Mouse (Mus musculus) hindbrain, embryonic 13.5 days (tissue): Measurements from ENCODE around the gene Gm28036. TPM values are rescaled to one million over a fixed set of nuclear protein-coding genes. Genes with fewer than 3 reads are reported as not detected.
A peak's percentile ranks its signal among the peaks of the same experiment; 100 is the strongest.

Experiments used
- ATAC-seq: fragments of 200-750 bp; cut with Nextera tagmentation; 2 replicates; pipeline ENCODE4 v1.8.0; 2017; ENCODE audit warnings: moderate TSS enrichment; ENCODE audit not compliant: low FRiP score
- H3K27ac ChIP-seq: fragments of 300-500 bp; sonication (generic); 2 replicates; pipeline ENCODE4 v1.5.1; 2015; ENCODE audit warnings: inconsistent platforms, mild to moderate bottlenecking, moderate library complexity
- H3K27me3 ChIP-seq: fragments of 300-500 bp; sonication (generic); 2 replicates; pipeline ENCODE4 v1.6.1; 2015; ENCODE audit warnings: mild to moderate bottlenecking, inconsistent platforms
- H3K36me3 ChIP-seq: fragments of 300-500 bp; sonication (generic); 2 replicates; pipeline ENCODE4 v1.6.1; 2015; ENCODE audit warnings: mild to moderate bottlenecking, inconsistent platforms
- H3K4me1 ChIP-seq: fragments of 300-500 bp; sonication (generic); replicated peaks from 2 replicates; pipeline ENCODE4 v1.6.1; 2015; ENCODE audit warnings: inconsistent platforms
- H3K4me2 ChIP-seq: fragments of 300-500 bp; sonication (generic); 2 replicates; pipeline ENCODE4 v1.6.1; 2015; ENCODE audit warnings: inconsistent platforms, mild to moderate bottlenecking, moderate library complexity
- H3K4me3 ChIP-seq: fragments of 300-500 bp; sonication (generic); 2 replicates; pipeline ENCODE4 v1.5.1; 2015; ENCODE audit warnings: mild to moderate bottlenecking, inconsistent platforms
- H3K9ac ChIP-seq: fragments of 300-500 bp; sonication (generic); 2 replicates; pipeline ENCODE4 v1.6.1; 2015; ENCODE audit warnings: mild to moderate bottlenecking, inconsistent platforms
- H3K9me3 ChIP-seq: fragments of 300-500 bp; sonication (generic); 2 replicates; pipeline ENCODE4 v1.6.1; 2016; ENCODE audit warnings: inconsistent platforms
- WGBS: fragments of 180-500 bp; shearing (Covaris S2); methylation state at CpG from one replicate; pipeline ENCODE4 v1.1.7; 2015; 5-methylcytosine and 5-hydroxymethylcytosine counted together
- polyA plus RNA-seq: library from polyadenylated mRNA; unstranded; fragments of >200 nt; fragmentation: Nextera tagmentation; extraction: Ambion mirVana; gene quantifications from 2 replicates; pipeline ENCODE4 v1.2.1, GENCODE M21; 2015

The Gm28036 gene
- polyA plus RNA-seq = 21.6 and 24.1 TPM in 2 replicates

GRCm38 (mm10) chr2:156126992-156127391 lies at the start of gene Gm28036:
Gene Gm28036 (minus strand): TSS chr2:156127092.
- H3K9me3 ChIP-seq = no peaks in the 10 kb centered on the region
- H3K9ac ChIP-seq = no peak within 1 kb of the TSS
- H3K27me3 ChIP-seq = no peaks in the 10 kb centered on the region
- peaks cover 59% of the 10 kb centered on the region for H3K36me3 ChIP-seq
- no peak within 1 kb of the TSS for H3K4me3 ChIP-seq
- no peaks in the 10 kb centered on the region for H3K4me1 ChIP-seq
- no peak for ATAC-seq
- H3K27ac ChIP-seq = no peak within 1 kb of the TSS
- WGBS = 96% methylated on average over 5 of the region's 5 CpGs
- H3K4me2 ChIP-seq = no peak within 1 kb of the TSS

- no peaks in the 10 kb centered on the region for H3K9me3 ChIP-seq
- H3K4me1 ChIP-seq = no peaks in the 10 kb centered on the region
- no peak overlapping the region for H3K27ac ChIP-seq
- no peak overlapping the region for H3K4me2 ChIP-seq
- H3K4me3 ChIP-seq = no peak overlapping the region
- H3K27me3 ChIP-seq = no peaks in the 10 kb centered on the region
- H3K36me3 ChIP-seq = peaks cover 81% of the 10 kb centered on the region
- 96% methylated on average over 5 of the region's 5 CpGs for WGBS
- H3K9ac ChIP-seq = no peak overlapping the region
- ATAC-seq = no peak
These were observed 39.7 kb upstream of the Gm28036 start for GRCm38 (mm10) chr2:156166557-156166956.

GRCm38 (mm10) chr2:156165478-156165877 lies 38.6 kb upstream of the Gm28036 start:
- H3K36me3 ChIP-seq = peaks cover 78% of the 10 kb centered on the region
- WGBS = 98% methylated on average over 1 of the region's 1 CpGs
- no peaks in the 10 kb centered on the region for H3K4me1 ChIP-seq
- H3K9me3 ChIP-seq = no peaks in the 10 kb centered on the region
- H3K9ac ChIP-seq = no peak overlapping the region
- no peak for ATAC-seq
- H3K27ac ChIP-seq = no peak overlapping the region
- no peaks in the 10 kb centered on the region for H3K27me3 ChIP-seq
- H3K4me2 ChIP-seq = no peak overlapping the region
- H3K4me3 ChIP-seq = no peak overlapping the region

- no peaks in the 10 kb centered on the region for H3K27me3 ChIP-seq
- H3K9ac ChIP-seq = no peak overlapping the region
- no peak overlapping the region for H3K4me2 ChIP-seq
- ATAC-seq = no peak
- H3K9me3 ChIP-seq = no peaks in the 10 kb centered on the region
- peaks cover 57% of the 10 kb centered on the region for H3K36me3 ChIP-seq
- no peak overlapping the region for H3K27ac ChIP-seq
- H3K4me1 ChIP-seq = no peaks in the 10 kb centered on the region
- no peak overlapping the region for H3K4me3 ChIP-seq
These were observed 24.6 kb upstream of the Gm28036 start for GRCm38 (mm10) chr2:156151538-156151937.

GRCm38 (mm10) chr2:156147316-156147915 lies 20.5 kb upstream of the Gm28036 start:
- no peak overlapping the region for H3K4me2 ChIP-seq
- no peak overlapping the region for H3K4me3 ChIP-seq
- H3K9ac ChIP-seq = no peak overlapping the region
- 93% methylated on average over 3 of the region's 3 CpGs for WGBS
- H3K27ac ChIP-seq = no peak overlapping the region
- H3K9me3 ChIP-seq = no peaks in the 10 kb centered on the region
- H3K27me3 ChIP-seq = no peaks in the 10 kb centered on the region
- H3K4me1 ChIP-seq = peaks cover 23% of the 10 kb centered on the region
- H3K36me3 ChIP-seq = peaks cover 35% of the 10 kb centered on the region
- no peak for ATAC-seq

GRCm38 (mm10) chr2:156146272-156146989 lies 19.5 kb upstream of the Gm28036 start:
- peaks cover 35% of the 10 kb centered on the region for H3K36me3 ChIP-seq
- H3K9ac ChIP-seq = no peak overlapping the region
- H3K27ac ChIP-seq = no peak overlapping the region
- 71% methylated on average over 5 of the region's 5 CpGs for WGBS
- peaks cover 23% of the 10 kb centered on the region for H3K4me1 ChIP-seq
- ATAC-seq = no peak
- H3K27me3 ChIP-seq = no peaks in the 10 kb centered on the region
- H3K4me3 ChIP-seq = no peak overlapping the region
- no peaks in the 10 kb centered on the region for H3K9me3 ChIP-seq
- H3K4me2 ChIP-seq = no peak overlapping the region

- H3K9me3 ChIP-seq = no peaks in the 10 kb centered on the region
- H3K36me3 ChIP-seq = peaks cover 35% of the 10 kb centered on the region
- no peak for ATAC-seq
- no peaks in the 10 kb centered on the region for H3K27me3 ChIP-seq
- H3K4me2 ChIP-seq = peak overlapping the region; percentile 74
- peaks cover 23% of the 10 kb centered on the region for H3K4me1 ChIP-seq
- H3K27ac ChIP-seq = no peak overlapping the region
- H3K4me3 ChIP-seq = peak overlapping the region; percentile 74; the same call in 1 of the 2 replicates
- 65% methylated on average over 11 of the region's 11 CpGs for WGBS
- no peak overlapping the region for H3K9ac ChIP-seq
These were observed 18.7 kb upstream of the Gm28036 start for GRCm38 (mm10) chr2:156145486-156146130.

GRCm38 (mm10) chr2:156143953-156144724 lies 17.2 kb upstream of the Gm28036 start, which contains the start of the genes Romo1 and Nfs1:
Gene Romo1 (plus strand): TSS chr2:156144039.
Gene Nfs1 (minus strand): TSS chr2:156144186.
- under 1% methylated on average over 69 of the region's 70 CpGs for WGBS
- Histone ChIP-seq H3K4me1 (peaks cover 23% of the 10 kb centered on the region), H3K9ac (peak within 1 kb of the TSS; percentile 83), H3K4me3 (peak within 1 kb of the TSS; percentile 74), H3K4me2 (peak within 1 kb of the TSS; percentile 74), H3K9me3 (no peaks in the 10 kb centered on the region), H3K27ac (peak within 1 kb of the TSS; percentile 96), H3K27me3 (no peaks in the 10 kb centered on the region), H3K36me3 (peaks cover 30% of the 10 kb centered on the region)
- ATAC-seq = peak; percentile 99

GRCm38 (mm10) chr2:156143367-156143766 lies 16.5 kb upstream of the Gm28036 start:
- peak overlapping the region; percentile 74 for H3K4me2 ChIP-seq
- WGBS = 2% methylated on average over 16 of the region's 16 CpGs
- ATAC-seq = 0 out of 2 replicates have a peak, but pooled peaks have one; percentile 2

GRCm38 (mm10) chr2:156142820-156143219 lies 15.9 kb upstream of the Gm28036 start:
- H3K4me1 ChIP-seq = peaks cover 23% of the 10 kb centered on the region
- H3K4me3 ChIP-seq = peak overlapping the region; percentile 74
- peak overlapping the region; percentile 83 for H3K9ac ChIP-seq
- no peaks in the 10 kb centered on the region for H3K9me3 ChIP-seq
- no peak overlapping the region for H3K27ac ChIP-seq
- ATAC-seq = no peak
- H3K27me3 ChIP-seq = no peaks in the 10 kb centered on the region
- peak overlapping the region; percentile 74 for H3K4me2 ChIP-seq
- H3K36me3 ChIP-seq = peaks cover 27% of the 10 kb centered on the region
- 90% methylated on average over 2 of the region's 2 CpGs for WGBS

More at GRCm38 (mm10) chr2:156143367-156143766, 16.5 kb upstream of the Gm28036 start:
- H3K9me3 ChIP-seq = no peaks in the 10 kb centered on the region
- H3K27ac ChIP-seq = peak overlapping the region; percentile 96
- no peaks in the 10 kb centered on the region for H3K27me3 ChIP-seq
- peaks cover 23% of the 10 kb centered on the region for H3K4me1 ChIP-seq
- peaks cover 31% of the 10 kb centered on the region for H3K36me3 ChIP-seq
- H3K9ac ChIP-seq = peak overlapping the region; percentile 83
- peak overlapping the region; percentile 74 for H3K4me3 ChIP-seq

GRCm38 (mm10) chr2:156135695-156136094 lies 8.8 kb upstream of the Gm28036 start:
- Histone ChIP-seq H3K27me3 (no peaks in the 10 kb centered on the region), H3K4me3 (no peak overlapping the region), H3K27ac (no peak overlapping the region), H3K4me2 (no peak overlapping the region), H3K9ac (no peak overlapping the region), H3K9me3 (no peaks in the 10 kb centered on the region), H3K4me1 (no peaks in the 10 kb centered on the region), H3K36me3 (peaks cover 30% of the 10 kb centered on the region)
- no peak for ATAC-seq
- WGBS = 91% methylated on average over 6 of the region's 6 CpGs

GRCm38 (mm10) chr2:156134161-156134560 lies 7.3 kb upstream of the Gm28036 start:
- H3K9ac ChIP-seq = no peak overlapping the region
- WGBS = 95% methylated on average over 5 of the region's 5 CpGs
- no peaks in the 10 kb centered on the region for H3K4me1 ChIP-seq
- no peaks in the 10 kb centered on the region for H3K27me3 ChIP-seq
- H3K36me3 ChIP-seq = peaks cover 22% of the 10 kb centered on the region
- H3K4me3 ChIP-seq = no peak overlapping the region
- no peak overlapping the region for H3K27ac ChIP-seq
- no peaks in the 10 kb centered on the region for H3K9me3 ChIP-seq
- no peak overlapping the region for H3K4me2 ChIP-seq
- ATAC-seq = no peak
